Mouse (Mus musculus): ENCODE data around the gene Hes3. TPM values are rescaled to one million over a fixed set of nuclear protein-coding genes. Genes with fewer than 3 reads are reported as not detected.

Gene Hes3
- polyA plus RNA-seq, 1 experiment: not detected

DNA sequence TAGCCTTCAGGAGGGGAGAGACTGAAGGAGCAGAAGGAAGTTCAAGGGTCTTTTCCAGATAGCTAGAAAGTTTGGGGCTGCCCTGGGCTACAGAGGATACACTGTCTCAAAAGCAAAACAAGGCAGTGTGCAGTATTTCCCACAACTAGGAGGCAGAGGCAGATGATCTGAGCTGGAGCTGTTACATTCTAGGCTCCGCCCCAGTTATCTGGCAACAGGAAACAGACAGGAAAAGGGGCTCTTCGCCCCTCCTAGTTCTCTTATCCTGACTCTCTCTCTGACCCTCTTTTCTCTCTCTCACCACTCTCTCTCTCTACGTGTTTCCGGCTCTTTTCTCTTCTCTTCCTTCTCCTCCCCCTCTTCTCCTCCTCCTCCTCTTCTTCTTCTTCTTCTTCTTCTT, 4.5 kb upstream of the Hes3 start:
- Histone ChIP-seq H3K9ac (ENCODE audit: low read depth, poor library complexity, severe bottlenecking) (peak overlapping the region; percentile 36; the same call in 1 of the 2 replicates), H3K27ac (ENCODE audit: insufficient read depth, low read length) (no peak overlapping the region), H3K4me3 (ENCODE audit: low read depth, low read length) (no peak overlapping the region), H3K4me1 (ENCODE audit: control insufficient read depth, insufficient read depth, low read length) (peaks cover 5% of the 10 kb centered on the region), H3K36me3 (ENCODE audit: control insufficient read depth, insufficient read depth, low read length, poor library complexity, severe bottlenecking) (no peaks in the 10 kb centered on the region), H3K27me3 (ENCODE audit: control insufficient read depth, insufficient read depth, low read length, poor library complexity, severe bottlenecking) (no peaks in the 10 kb centered on the region), H3K9me3 (replicated peaks; ENCODE audit: control insufficient read depth, insufficient read depth, low read length, poor library complexity, severe bottlenecking) (no peaks in the 10 kb centered on the region)
- no peak for TF ChIP-seq EP300 (IDR thresholded peaks at IDR 0.05; ENCODE audit: insufficient read depth, low read depth, low read length)
- TF ChIP-seq CTCF (IDR thresholded peaks at IDR 0.05; ENCODE audit: low read depth, low read length): no peak
- TF ChIP-seq POLR2A (IDR thresholded peaks at IDR 0.05; ENCODE audit: insufficient read depth, low read length): no peak

DNA sequence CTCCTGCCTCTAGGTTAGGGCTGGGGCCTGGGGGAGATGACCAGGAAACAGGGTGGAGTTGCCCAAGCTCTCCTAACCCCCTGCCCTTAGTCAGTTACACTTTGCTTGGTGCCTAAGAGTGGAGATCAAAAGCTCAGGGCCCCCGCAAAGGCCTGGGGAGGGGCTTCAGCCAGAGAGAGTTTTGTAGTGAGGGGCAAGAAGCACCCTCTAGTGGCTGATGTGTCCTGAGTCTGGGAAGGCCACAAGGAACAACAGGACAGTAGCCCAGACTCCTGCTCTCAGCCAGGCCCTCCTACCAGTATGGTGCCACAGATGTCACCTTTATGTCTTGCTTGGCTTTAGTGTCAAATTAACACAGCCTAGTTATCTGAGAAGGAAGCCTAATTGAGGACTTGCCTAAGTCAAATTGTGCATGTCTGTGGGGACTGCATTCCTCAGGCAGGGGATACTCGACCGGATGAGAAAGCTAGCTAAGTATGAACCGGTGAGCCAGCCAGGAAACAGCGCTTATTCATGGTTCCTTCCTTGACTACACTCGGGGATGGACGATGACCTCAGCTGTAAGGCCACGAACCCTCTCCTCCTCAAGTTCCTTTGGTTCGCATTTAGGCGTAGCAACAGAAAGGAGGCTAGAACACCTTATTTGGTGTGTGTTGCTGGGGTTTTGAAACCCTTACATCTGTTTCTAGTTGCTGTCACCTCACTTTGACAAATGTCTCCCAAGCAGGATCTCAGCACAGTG, 2.9 kb upstream of the Hes3 start:
- H3K4me3 ChIP-seq (ENCODE audit: low read depth, low read length): no peak overlapping the region
- H3K36me3 ChIP-seq (ENCODE audit: control insufficient read depth, insufficient read depth, low read length, poor library complexity, severe bottlenecking): no peaks in the 10 kb centered on the region
- H3K4me1 ChIP-seq (ENCODE audit: control insufficient read depth, insufficient read depth, low read length): peaks cover 8% of the 10 kb centered on the region
- H3K9me3 ChIP-seq (replicated peaks; ENCODE audit: control insufficient read depth, insufficient read depth, low read length, poor library complexity, severe bottlenecking): no peaks in the 10 kb centered on the region
- H3K27ac ChIP-seq (ENCODE audit: insufficient read depth, low read length): no peak overlapping the region
- no peak overlapping the region for H3K9ac ChIP-seq (ENCODE audit: low read depth, poor library complexity, severe bottlenecking)
- TF ChIP-seq CTCF (IDR thresholded peaks at IDR 0.05; ENCODE audit: low read depth, low read length) (peak; percentile 63), POLR2A (IDR thresholded peaks at IDR 0.05; ENCODE audit: insufficient read depth, low read length) (no peak), EP300 (IDR thresholded peaks at IDR 0.05; ENCODE audit: insufficient read depth, low read depth, low read length) (no peak)
- H3K27me3 ChIP-seq (ENCODE audit: control insufficient read depth, insufficient read depth, low read length, poor library complexity, severe bottlenecking): no peaks in the 10 kb centered on the region

DNA sequence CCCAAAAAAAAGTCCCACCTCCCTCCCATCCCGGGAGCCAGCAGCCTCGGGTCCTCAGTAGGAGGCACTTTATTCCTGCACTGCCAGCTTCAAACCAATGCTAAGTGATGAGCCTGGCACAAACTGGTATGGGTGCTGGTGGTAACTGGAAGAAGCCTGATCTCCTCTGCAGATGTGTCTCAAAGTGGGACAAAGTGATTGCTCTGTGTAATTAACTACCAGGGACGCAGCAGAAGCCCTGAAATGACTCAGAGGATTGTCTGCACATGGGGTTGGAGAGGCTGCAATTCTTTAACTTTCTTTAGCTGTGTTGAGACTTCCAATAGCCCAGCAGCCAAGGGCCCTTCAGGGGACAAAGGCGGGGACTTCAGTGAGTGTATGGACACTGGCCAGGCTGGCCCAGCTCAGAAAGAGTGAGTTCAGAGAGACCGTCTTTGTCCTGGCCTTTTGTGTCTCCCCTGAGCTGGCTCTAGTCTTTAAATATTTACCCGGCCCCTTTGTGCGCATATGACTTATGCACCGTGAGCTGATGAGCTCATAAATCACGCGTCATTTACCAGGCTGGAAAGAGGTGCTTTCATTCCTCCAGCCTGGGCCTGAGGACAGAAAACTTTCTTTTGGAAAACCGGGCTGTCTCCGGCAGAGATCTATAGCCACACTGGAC, 772 bp upstream of the Hes3 start:
- H3K9me3 ChIP-seq (replicated peaks; ENCODE audit: control insufficient read depth, insufficient read depth, low read length, poor library complexity, severe bottlenecking): no peaks in the 10 kb centered on the region
- no peak overlapping the region for H3K9ac ChIP-seq (ENCODE audit: low read depth, poor library complexity, severe bottlenecking)
- TF ChIP-seq POLR2A (IDR thresholded peaks at IDR 0.05; ENCODE audit: insufficient read depth, low read length) (no peak), CTCF (IDR thresholded peaks at IDR 0.05; ENCODE audit: low read depth, low read length) (no peak), EP300 (IDR thresholded peaks at IDR 0.05; ENCODE audit: insufficient read depth, low read depth, low read length) (no peak)
- H3K27ac ChIP-seq (ENCODE audit: insufficient read depth, low read length): no peak overlapping the region
- H3K4me3 ChIP-seq (ENCODE audit: low read depth, low read length): no peak overlapping the region
- H3K27me3 ChIP-seq (ENCODE audit: control insufficient read depth, insufficient read depth, low read length, poor library complexity, severe bottlenecking): no peaks in the 10 kb centered on the region
- peaks cover 11% of the 10 kb centered on the region for H3K4me1 ChIP-seq (ENCODE audit: control insufficient read depth, insufficient read depth, low read length)
- H3K36me3 ChIP-seq (ENCODE audit: control insufficient read depth, insufficient read depth, low read length, poor library complexity, severe bottlenecking): no peaks in the 10 kb centered on the region

DNA sequence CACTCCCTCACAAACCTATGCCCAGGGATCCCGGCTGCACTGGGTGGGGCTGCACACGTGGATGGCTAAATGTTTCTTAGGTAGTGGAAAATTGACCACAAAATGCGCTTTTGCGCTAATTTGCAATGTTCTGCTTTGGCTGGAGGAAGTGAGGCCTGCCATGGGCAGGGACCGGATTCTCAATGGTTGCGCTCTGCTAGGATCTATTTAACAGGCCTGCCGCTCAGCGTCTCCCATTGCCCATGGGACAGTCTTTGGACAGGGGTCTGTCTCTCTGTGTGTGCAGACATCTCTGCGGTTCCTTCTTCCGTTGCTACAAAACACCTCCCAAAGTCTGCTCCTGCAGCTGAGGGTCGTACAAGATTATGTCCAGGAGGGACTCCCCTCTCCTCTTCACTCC, 471 bp downstream of the Hes3 start:
- H3K4me3 ChIP-seq (ENCODE audit: low read depth, low read length): no peak overlapping the region
- no peaks in the 10 kb centered on the region for H3K27me3 ChIP-seq (ENCODE audit: control insufficient read depth, insufficient read depth, low read length, poor library complexity, severe bottlenecking)
- no peaks in the 10 kb centered on the region for H3K9me3 ChIP-seq (replicated peaks; ENCODE audit: control insufficient read depth, insufficient read depth, low read length, poor library complexity, severe bottlenecking)
- no peak overlapping the region for H3K27ac ChIP-seq (ENCODE audit: insufficient read depth, low read length)
- peaks cover 12% of the 10 kb centered on the region for H3K4me1 ChIP-seq (ENCODE audit: control insufficient read depth, insufficient read depth, low read length)
- H3K36me3 ChIP-seq (ENCODE audit: control insufficient read depth, insufficient read depth, low read length, poor library complexity, severe bottlenecking): no peaks in the 10 kb centered on the region
- no peak for TF ChIP-seq EP300 (IDR thresholded peaks at IDR 0.05; ENCODE audit: insufficient read depth, low read depth, low read length)
- TF ChIP-seq POLR2A (IDR thresholded peaks at IDR 0.05; ENCODE audit: insufficient read depth, low read length): no peak
- TF ChIP-seq CTCF (IDR thresholded peaks at IDR 0.05; ENCODE audit: low read depth, low read length): no peak
- H3K9ac ChIP-seq (ENCODE audit: low read depth, poor library complexity, severe bottlenecking): no peak overlapping the region

DNA sequence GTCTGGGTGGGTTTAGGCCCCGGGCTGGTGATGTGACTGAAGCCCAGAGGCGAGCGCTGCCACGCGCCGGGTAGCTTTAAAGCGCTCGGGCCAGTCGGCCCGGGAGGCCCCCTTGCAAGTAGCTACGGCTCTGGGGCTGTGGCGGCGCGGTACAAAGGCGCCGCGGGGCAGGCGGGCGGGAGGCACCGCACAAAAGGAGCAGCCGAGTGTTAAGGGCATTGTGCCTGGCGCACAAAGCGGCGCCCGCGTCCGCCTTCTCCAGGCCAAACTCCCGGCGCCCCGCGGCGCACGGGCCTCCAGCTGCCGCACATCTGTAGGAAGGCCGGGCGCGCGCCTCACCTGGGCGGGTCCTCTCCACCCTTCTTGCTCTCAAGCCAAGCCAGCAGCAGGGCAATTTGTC, 1.1 kb downstream of the Hes3 start:
- TF ChIP-seq EP300 (IDR thresholded peaks at IDR 0.05; ENCODE audit: insufficient read depth, low read depth, low read length): peak; percentile 53; the same call in 1 of the 2 replicates
- no peak for TF ChIP-seq CTCF (IDR thresholded peaks at IDR 0.05; ENCODE audit: low read depth, low read length)
- H3K4me3 ChIP-seq (ENCODE audit: low read depth, low read length): peak overlapping the region; percentile 18
- peaks cover 12% of the 10 kb centered on the region for H3K4me1 ChIP-seq (ENCODE audit: control insufficient read depth, insufficient read depth, low read length)
- no peaks in the 10 kb centered on the region for H3K27me3 ChIP-seq (ENCODE audit: control insufficient read depth, insufficient read depth, low read length, poor library complexity, severe bottlenecking)
- H3K9me3 ChIP-seq (replicated peaks; ENCODE audit: control insufficient read depth, insufficient read depth, low read length, poor library complexity, severe bottlenecking): no peaks in the 10 kb centered on the region
- H3K36me3 ChIP-seq (ENCODE audit: control insufficient read depth, insufficient read depth, low read length, poor library complexity, severe bottlenecking): no peaks in the 10 kb centered on the region
- peak overlapping the region; percentile 55 for H3K9ac ChIP-seq (ENCODE audit: low read depth, poor library complexity, severe bottlenecking)
- H3K27ac ChIP-seq (ENCODE audit: insufficient read depth, low read length): 0 out of 2 replicates have a peak overlapping the region, but pooled peaks have one; percentile 11

DNA sequence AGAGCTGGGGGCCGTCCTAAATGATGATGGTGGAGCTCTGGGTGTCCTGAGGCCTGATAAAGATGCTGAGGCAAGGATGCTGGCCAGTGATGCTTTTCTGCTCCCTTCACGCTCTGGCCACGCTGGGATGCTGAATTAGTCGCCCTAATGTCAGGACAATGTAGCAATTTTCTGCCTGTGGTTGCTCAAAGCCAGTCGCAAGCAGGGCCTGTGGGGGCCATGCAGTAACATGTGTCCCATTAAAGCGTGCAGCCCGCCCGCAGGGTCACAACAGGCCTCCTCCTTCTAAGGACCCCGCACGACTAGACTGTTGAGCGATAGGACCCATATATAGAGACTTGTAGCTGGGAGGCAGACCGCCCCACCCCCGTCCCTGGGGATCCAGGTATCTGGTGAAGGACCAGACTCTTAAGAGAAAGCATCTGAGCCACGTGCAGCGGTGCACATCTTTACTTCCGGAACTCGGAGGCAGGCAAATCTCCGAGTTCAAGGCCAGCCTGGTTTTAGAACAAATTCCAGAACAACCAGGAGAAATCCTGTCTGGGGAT, 3.0 kb downstream of the Hes3 start:
- Histone ChIP-seq H3K4me1 (ENCODE audit: control insufficient read depth, insufficient read depth, low read length) (peaks cover 12% of the 10 kb centered on the region), H3K9ac (ENCODE audit: low read depth, poor library complexity, severe bottlenecking) (no peak overlapping the region), H3K36me3 (ENCODE audit: control insufficient read depth, insufficient read depth, low read length, poor library complexity, severe bottlenecking) (no peaks in the 10 kb centered on the region), H3K9me3 (replicated peaks; ENCODE audit: control insufficient read depth, insufficient read depth, low read length, poor library complexity, severe bottlenecking) (no peaks in the 10 kb centered on the region), H3K4me3 (ENCODE audit: low read depth, low read length) (no peak overlapping the region), H3K27me3 (ENCODE audit: control insufficient read depth, insufficient read depth, low read length, poor library complexity, severe bottlenecking) (no peaks in the 10 kb centered on the region), H3K27ac (ENCODE audit: insufficient read depth, low read length) (no peak overlapping the region)
- TF ChIP-seq EP300 (IDR thresholded peaks at IDR 0.05; ENCODE audit: insufficient read depth, low read depth, low read length): no peak
- TF ChIP-seq POLR2A (IDR thresholded peaks at IDR 0.05; ENCODE audit: insufficient read depth, low read length): no peak
- no peak for TF ChIP-seq CTCF (IDR thresholded peaks at IDR 0.05; ENCODE audit: low read depth, low read length)
